ENCODE assay signal across 9 mouse cellular contexts in the genomic region with DNA sequence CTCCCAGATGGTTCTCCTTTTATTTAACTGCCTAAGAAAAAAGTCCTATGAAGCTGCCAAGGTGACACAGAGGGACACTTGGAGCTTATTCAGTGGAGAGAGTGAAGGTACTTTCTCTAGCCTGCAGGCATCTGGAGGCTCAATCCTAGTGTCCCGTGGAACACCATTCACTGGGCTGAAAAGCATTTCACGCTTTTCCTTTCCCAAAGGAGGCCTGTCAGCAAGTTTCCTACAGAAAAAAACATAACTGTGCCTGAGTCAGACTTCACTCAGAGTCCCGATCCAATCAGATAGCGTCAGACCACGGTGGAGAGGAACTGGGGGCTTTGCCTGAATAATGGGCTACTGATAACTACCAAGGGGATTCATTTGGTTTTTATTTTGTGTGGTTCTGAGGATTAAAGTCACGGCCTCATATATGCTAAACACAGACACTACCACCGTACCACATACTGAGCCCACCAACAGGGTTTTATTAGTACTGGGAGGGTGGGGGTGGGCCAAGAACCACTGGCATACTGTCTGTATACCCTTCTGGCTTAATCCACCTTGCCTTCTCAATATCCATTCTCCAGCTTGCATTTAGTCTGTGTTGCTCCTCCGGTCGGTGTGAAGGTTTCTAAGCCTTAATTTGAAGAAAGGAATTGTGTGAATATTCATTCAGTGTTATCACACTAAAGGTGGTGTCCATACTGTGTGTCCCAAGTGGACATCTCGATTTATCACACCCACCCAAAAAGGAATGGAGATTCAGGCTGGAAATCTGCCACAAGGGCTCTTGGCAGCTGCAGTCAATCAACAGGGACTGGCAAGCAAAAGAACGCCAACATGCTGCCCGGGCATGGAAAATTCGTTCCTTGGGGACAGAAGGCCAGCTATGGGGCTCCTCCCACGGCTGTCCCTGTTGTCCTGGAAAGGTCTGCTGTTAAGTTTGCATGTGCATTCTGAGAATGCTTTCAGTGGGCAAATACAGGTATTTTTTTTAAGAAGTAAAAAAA.
DNase-seq lines count a peak whose midpoint lies in the region; ATAC-seq and TF ChIP-seq lines count a peak whose summit lies in the region.
"Had no signal": no experiment of that assay in that cellular context is flagged by ENCODE, and none has a peak within 500 bp of the region (broad histone marks: within the 10 kb centered on the region; RNA-seq: fewer than 3 reads in every experiment).

No protein-coding gene starts in this region.

- H3K27ac ChIP-seq in layer of hippocampus, adult 2 months: peak overlapping the region; percentile 58
- H3K27ac ChIP-seq in midbrain, embryonic 16.5 days (ENCODE audit: low read length): peak overlapping the region; percentile 50; the same call in 1 of the 2 replicates
- H3K27ac ChIP-seq in intestine, embryonic 15.5 days: no peak overlapping the region

- H3K4me2 ChIP-seq in midbrain, embryonic 16.5 days (ENCODE audit: low read length): no peak overlapping the region
- H3K4me2 ChIP-seq in intestine, embryonic 15.5 days (replicated peaks): no peak overlapping the region
- H3K4me2 ChIP-seq: lung, embryonic 14.5 days had no signal

- H3K9ac ChIP-seq in midbrain, embryonic 16.5 days (ENCODE audit: low read depth, low read length): no peak overlapping the region
- H3K9ac ChIP-seq in intestine, embryonic 15.5 days: no peak overlapping the region
- H3K9ac ChIP-seq: lung, embryonic 14.5 days had no signal

- no peak overlapping the region for H3K4me3 ChIP-seq in layer of hippocampus, adult 2 months
- no peak overlapping the region for H3K4me3 ChIP-seq in midbrain, embryonic 16.5 days (ENCODE audit: low read depth, low read length)
- no peak overlapping the region for H3K4me3 ChIP-seq in intestine, embryonic 15.5 days (replicated peaks)

- intact Hi-C loops in heart, postnatal 14 days (cut with DNase I): no loop called here

- no peak for DNase-seq in layer of hippocampus, adult 2 months (ENCODE audit: low spot score in 2 of 2)
- DNase-seq in layer of hippocampus, adult 9-10 months (ENCODE audit: low spot score): no peak
- DNase-seq in cerebellum, postnatal 10 days: peak; percentile 89 to 90
- DNase-seq in heart, postnatal 14 days: peak; percentile 29 to 49
- no peak for DNase-seq in kidney, adult 9 months
- no peak for DNase-seq in yolk sac, embryonic 10.5 days (ENCODE audit: low spot score)
- DNase-seq: lung, embryonic 14.5 days had no signal

- H3K36me3 ChIP-seq in midbrain, embryonic 16.5 days (ENCODE audit: control insufficient read depth, insufficient read depth, low read length): no peaks in the 10 kb centered on the region
- no peaks in the 10 kb centered on the region for H3K36me3 ChIP-seq in intestine, embryonic 15.5 days

- H3K27me3 ChIP-seq in midbrain, embryonic 16.5 days (ENCODE audit: control insufficient read depth, insufficient read depth, low read depth, low read length): no peaks in the 10 kb centered on the region
- no peaks in the 10 kb centered on the region for H3K27me3 ChIP-seq in intestine, embryonic 15.5 days (replicated peaks)

- peak; percentile 71 for ATAC-seq in midbrain, embryonic 16.5 days
- no peak for ATAC-seq in intestine, embryonic 15.5 days

- WGBS in midbrain, embryonic 16.5 days: 27% methylated on average over 14 of the region's 14 CpGs
- WGBS in intestine, embryonic 15.5 days: 81% methylated on average over 14 of the region's 14 CpGs

- TF ChIP-seq CTCF in layer of hippocampus, adult 2 months (conservative IDR thresholded peaks at IDR 0.05): no peak

- H3K4me1 ChIP-seq in midbrain, embryonic 16.5 days (ENCODE audit: control insufficient read depth, insufficient read depth, low read length): peaks cover 21% of the 10 kb centered on the region
- H3K4me1 ChIP-seq in intestine, embryonic 15.5 days (replicated peaks): no peaks in the 10 kb centered on the region

- no peaks in the 10 kb centered on the region for H3K9me3 ChIP-seq in midbrain, embryonic 16.5 days (replicated peaks; ENCODE audit: control insufficient read depth, low read length, poor library complexity, severe bottlenecking)
- H3K9me3 ChIP-seq in intestine, embryonic 15.5 days: no peaks in the 10 kb centered on the region

Comparison
In these comparisons a context has a peak if more than half of its experiments do, and no peak if none do; other contexts are left out.
1. DNase-seq: peak in cerebellum, postnatal 10 days (2 of 2) and heart, postnatal 14 days (2 of 2); none in layer of hippocampus, adult 2 months (0 of 2), layer of hippocampus, adult 9-10 months (single experiment), kidney, adult 9 months (single experiment) and yolk sac, embryonic 10.5 days (single experiment).